Mouse (Mus musculus) hindbrain, postnatal 0 days (tissue): ENCODE measurements around the gene Slc29a4. TPM values are rescaled to one million over a fixed set of nuclear protein-coding genes. Genes with fewer than 3 reads are reported as not detected.

Experiments used
- ATAC-seq: fragments of 200-750 bp; cut with Nextera tagmentation; 2 replicates; pipeline ENCODE4 v1.8.0; 2017; ENCODE audit warnings: mild to moderate bottlenecking, moderate TSS enrichment, moderate library complexity
- DNase-seq: peaks from one replicate; pipeline ENCODE4 v3.0.0-alpha.2; 2015; ENCODE audit warnings: low spot score
- H3K27ac ChIP-seq: fragments of 300-500 bp; sonication (generic); 2 replicates; pipeline ENCODE4 v1.5.1; 2014; ENCODE audit warnings: mild to moderate bottlenecking
- H3K27me3 ChIP-seq: fragments of 300-500 bp; sonication (generic); 2 replicates; pipeline ENCODE4 v1.6.1; 2014; ENCODE audit warnings: low read length, mixed read lengths; ENCODE audit not compliant: insufficient read depth
- H3K36me3 ChIP-seq: fragments of 300-500 bp; sonication (generic); 2 replicates; pipeline ENCODE4 v1.6.1; 2014; ENCODE audit warnings: low read length, mixed read lengths; ENCODE audit not compliant: insufficient read depth
- H3K4me1 ChIP-seq: fragments of 300-500 bp; sonication (generic); 2 replicates; pipeline ENCODE4 v1.6.1; 2014; ENCODE audit warnings: antibody characterized with exemption, low read length, mixed read lengths; ENCODE audit not compliant: insufficient read depth
- H3K4me2 ChIP-seq: fragments of 300-500 bp; sonication (generic); 2 replicates; pipeline ENCODE4 v1.6.1; 2014; ENCODE audit warnings: low read depth, mild to moderate bottlenecking, low read length, moderate library complexity, mixed read lengths
- H3K4me3 ChIP-seq: fragments of 300-500 bp; sonication (generic); 2 replicates; pipeline ENCODE4 v1.5.1; 2014; ENCODE audit warnings: low read length
- H3K9ac ChIP-seq: fragments of 300-500 bp; sonication (generic); replicated peaks from 2 replicates; pipeline ENCODE4 v1.6.1; 2014; ENCODE audit warnings: mild to moderate bottlenecking, low read length, moderate library complexity, mixed read lengths
- H3K9me3 ChIP-seq: fragments of 300-500 bp; sonication (generic); 2 replicates; pipeline ENCODE4 v1.6.1; 2016; ENCODE audit warnings: low read length, mixed read lengths
- CTCF ChIP-seq: IDR thresholded peaks from 2 replicates; pipeline ENCODE4 v1.5.1; 2016; ENCODE audit warnings: antibody characterized with exemption, control low read depth, low read depth
- WGBS: fragments of 180-500 bp; shearing (Covaris S2); extraction: QIAGEN DNeasy Blood & Tissue Kit; methylation state at CpG from one replicate; pipeline ENCODE4 v1.1.7; 2014; 5-methylcytosine and 5-hydroxymethylcytosine counted together
- polyA plus RNA-seq: library from polyadenylated mRNA; unstranded; fragments of >200 nt; fragmentation: Nextera tagmentation; extraction: Ambion mirVana; gene quantifications from 2 replicates; pipeline ENCODE4 v1.2.1, GENCODE M21; 2015
- total RNA-seq: library from RNA; depleted of rRNA; stranded (reverse); fragments of >200 nt; gene quantifications from 2 replicates; pipeline ENCODE4 v1.2.3, GENCODE M21; 2014; rRNA removed

The Slc29a4 gene
- 77.1 and 80.1 TPM in 2 replicates for total RNA-seq
- polyA plus RNA-seq, result 61.4 and 67.1 TPM in 2 replicates

- peak; percentile 55 for DNase-seq
- Histone ChIP-seq H3K9me3 (no peaks in the 10 kb centered on the region), H3K4me2 (0 out of 2 replicates have a peak within 1 kb of the TSS, but pooled peaks have one; percentile 31), H3K9ac (no peak within 1 kb of the TSS), H3K27ac (peak within 1 kb of the TSS; percentile 41), H3K36me3 (no peaks in the 10 kb centered on the region), H3K4me1 (peaks cover 13% of the 10 kb centered on the region), H3K4me3 (no peak within 1 kb of the TSS), H3K27me3 (no peaks in the 10 kb centered on the region)
- no peak for TF ChIP-seq CTCF
- WGBS, result 41% methylated on average over 14 of the region's 14 CpGs
- ATAC-seq, result peak; percentile 37; the same call in 1 of the 2 replicates
These were observed at the start of gene Slc29a4 for GRCm38 (mm10) chr5:142692248-142692647. Gene Slc29a4, plus strand, starts transcription at chr5:142692512.

- Histone ChIP-seq H3K9ac (no peak overlapping the region), H3K36me3 (no peaks in the 10 kb centered on the region; the same call in 1 of the 2 replicates), H3K4me3 (no peak overlapping the region), H3K9me3 (no peaks in the 10 kb centered on the region; the same call in 1 of the 2 replicates), H3K4me1 (0 out of 2 replicates have a peak, but pooled peaks cover 2% of the 10 kb centered on the region), H3K27me3 (no peaks in the 10 kb centered on the region), H3K4me2 (no peak overlapping the region), H3K27ac (peak overlapping the region; percentile 45)
- ATAC-seq, result 0 out of 2 replicates have a peak, but pooled peaks have one; percentile 53
- TF ChIP-seq CTCF, result no peak
- DNase-seq, result peak; percentile 8
- 44% methylated on average over 7 of the region's 7 CpGs for WGBS
These were observed 44.1 kb upstream of the Slc29a4 start for GRCm38 (mm10) chr5:142648162-142648561.

GRCm38 (mm10) chr5:142649460-142650050 lies 42.8 kb upstream of the Slc29a4 start:
- no peak for ATAC-seq
- H3K4me2 ChIP-seq, result no peak overlapping the region
- WGBS, result 91% methylated on average over 4 of the region's 4 CpGs
- DNase-seq, result no peak
- no peak for TF ChIP-seq CTCF
- H3K27ac ChIP-seq, result no peak overlapping the region
- H3K36me3 ChIP-seq, result no peaks in the 10 kb centered on the region; the same call in 1 of the 2 replicates
- no peak overlapping the region for H3K9ac ChIP-seq
- no peak overlapping the region for H3K4me3 ChIP-seq
- H3K4me1 ChIP-seq, result 0 out of 2 replicates have a peak, but pooled peaks cover 2% of the 10 kb centered on the region
- no peaks in the 10 kb centered on the region for H3K27me3 ChIP-seq
- no peaks in the 10 kb centered on the region; the same call in 1 of the 2 replicates for H3K9me3 ChIP-seq

GRCm38 (mm10) chr5:142650390-142650789 lies 41.9 kb upstream of the Slc29a4 start:
- no peak for TF ChIP-seq CTCF
- H3K27me3 ChIP-seq, result no peaks in the 10 kb centered on the region
- H3K4me3 ChIP-seq, result no peak overlapping the region
- H3K36me3 ChIP-seq, result no peaks in the 10 kb centered on the region; the same call in 1 of the 2 replicates
- H3K9ac ChIP-seq, result no peak overlapping the region
- H3K4me2 ChIP-seq, result no peak overlapping the region
- no peaks in the 10 kb centered on the region for H3K9me3 ChIP-seq
- ATAC-seq, result no peak
- no peak for DNase-seq
- H3K27ac ChIP-seq, result no peak overlapping the region
- H3K4me1 ChIP-seq, result 0 out of 2 replicates have a peak, but pooled peaks cover 2% of the 10 kb centered on the region
- WGBS, result 41% methylated on average over 3 of the region's 3 CpGs

GRCm38 (mm10) chr5:142650794-142651497 lies 41.4 kb upstream of the Slc29a4 start:
- no peak overlapping the region for H3K4me3 ChIP-seq
- no peak for TF ChIP-seq CTCF
- DNase-seq, result no peak
- no peak overlapping the region for H3K9ac ChIP-seq
- no peaks in the 10 kb centered on the region for H3K9me3 ChIP-seq
- H3K36me3 ChIP-seq, result peaks cover 3% of the 10 kb centered on the region; the same call in 1 of the 2 replicates
- no peak overlapping the region for H3K4me2 ChIP-seq
- 0 out of 2 replicates have a peak, but pooled peaks cover 2% of the 10 kb centered on the region for H3K4me1 ChIP-seq
- H3K27me3 ChIP-seq, result no peaks in the 10 kb centered on the region
- no peak for ATAC-seq
- 77% methylated on average over 6 of the region's 6 CpGs for WGBS
- H3K27ac ChIP-seq, result no peak overlapping the region

- 0 out of 2 replicates have a peak, but pooled peaks cover 2% of the 10 kb centered on the region for H3K4me1 ChIP-seq
- no peak for DNase-seq
- 75% methylated on average over 4 of the region's 4 CpGs for WGBS
- no peak overlapping the region for H3K27ac ChIP-seq
- H3K9ac ChIP-seq, result no peak overlapping the region
- no peaks in the 10 kb centered on the region for H3K9me3 ChIP-seq
- TF ChIP-seq CTCF, result no peak
- H3K27me3 ChIP-seq, result no peaks in the 10 kb centered on the region
- no peak overlapping the region for H3K4me2 ChIP-seq
- H3K36me3 ChIP-seq, result peaks cover 15% of the 10 kb centered on the region; the same call in 1 of the 2 replicates
- H3K4me3 ChIP-seq, result no peak overlapping the region
- no peak for ATAC-seq
These were observed 40.0 kb upstream of the Slc29a4 start for GRCm38 (mm10) chr5:142652266-142652665.
